Mouse (Mus musculus): ENCODE results near the gene Gm16867.
"Not testable (repeated sequence)": the region's sequence is repeated elsewhere in the genome, so short reads cannot be mapped to it uniquely, and the experiment has no call there.

Gene Gm16867

DNA sequence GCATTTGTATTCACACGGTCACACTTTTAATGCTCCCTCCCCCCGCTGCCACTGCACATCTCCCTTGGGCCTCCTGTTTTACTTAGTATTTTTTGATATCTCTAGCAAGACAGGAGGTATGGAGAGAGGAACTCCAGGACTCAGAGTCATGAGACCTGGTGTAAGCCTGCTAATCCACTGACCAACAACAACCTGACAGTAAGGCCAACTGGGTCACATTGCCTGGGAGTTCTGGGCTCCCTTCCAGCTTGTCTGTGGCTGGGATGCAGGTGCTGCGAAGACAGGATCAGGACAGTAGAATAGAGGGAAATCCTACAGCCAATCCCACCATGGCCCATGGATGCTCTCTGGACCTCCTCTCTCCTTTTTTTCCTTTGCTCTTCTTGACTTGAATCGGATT, 38.7 kb downstream of the Gm16867 start:
- DNase-seq: not testable (repeated sequence)

DNA sequence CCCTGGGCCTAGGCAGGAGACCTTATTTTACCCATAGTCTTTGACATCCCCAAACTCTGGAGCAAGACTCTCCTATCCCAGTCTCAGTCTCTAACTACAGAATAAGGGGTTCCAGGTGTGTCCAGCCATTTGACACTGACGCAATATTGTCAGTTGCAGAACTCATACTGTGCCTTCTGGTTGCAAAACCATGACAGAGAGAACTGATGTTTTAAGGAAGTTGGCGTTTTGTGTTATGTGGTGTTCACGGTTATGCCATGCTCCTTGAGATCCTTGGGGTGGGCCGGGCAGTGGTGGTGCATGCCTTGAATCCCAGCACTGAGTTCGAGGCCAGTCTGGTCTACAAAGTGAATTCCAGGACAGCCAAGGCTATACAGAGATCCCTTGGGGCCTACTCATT, 45.5 kb downstream of the Gm16867 start:
- not testable (repeated sequence) for DNase-seq

DNA sequence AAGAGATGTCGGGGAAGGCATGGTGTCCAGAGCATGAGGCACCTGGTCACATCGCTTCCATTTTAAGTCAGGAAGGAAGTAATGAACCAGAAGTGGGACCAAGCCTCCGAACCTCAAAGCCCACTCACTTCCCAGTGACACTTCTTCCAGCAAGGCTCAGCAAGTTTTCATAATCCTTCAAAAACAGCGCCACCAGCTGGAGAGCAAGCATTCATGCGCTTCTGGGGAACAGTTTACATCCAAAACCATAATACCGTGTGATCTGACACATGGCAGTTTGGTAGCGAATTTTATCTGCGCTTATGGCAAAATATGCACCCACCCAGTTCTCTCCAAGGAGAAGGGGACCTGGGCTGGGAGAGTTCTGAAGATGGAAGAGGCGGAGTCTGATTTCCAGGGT, 48.5 kb downstream of the Gm16867 start:
- DNase-seq: not testable (repeated sequence)

DNA sequence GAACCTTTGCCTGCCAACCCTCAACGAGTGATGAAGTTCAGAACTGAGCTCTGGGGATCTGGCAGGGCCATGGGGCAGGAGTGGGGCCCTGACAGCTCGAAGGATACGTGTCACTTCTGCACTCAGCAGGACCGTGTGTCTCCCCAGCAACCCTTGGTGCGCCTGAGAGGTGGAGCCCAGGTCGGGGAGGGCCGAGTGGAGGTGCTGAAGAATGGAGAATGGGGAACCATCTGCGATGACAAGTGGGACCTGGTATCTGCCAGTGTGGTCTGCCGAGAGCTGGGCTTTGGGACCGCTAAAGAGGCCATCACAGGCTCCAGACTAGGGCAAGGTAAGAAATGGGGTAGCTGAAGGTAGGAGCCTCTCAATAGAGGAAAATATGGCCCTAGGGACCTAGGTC, 54.3 kb downstream of the Gm16867 start:
- not testable (repeated sequence) for DNase-seq

- not testable (repeated sequence) for DNase-seq
These were observed 56.2 kb downstream of the Gm16867 start for GRCm38 (mm10) chr14:69447006-69447405.

DNA sequence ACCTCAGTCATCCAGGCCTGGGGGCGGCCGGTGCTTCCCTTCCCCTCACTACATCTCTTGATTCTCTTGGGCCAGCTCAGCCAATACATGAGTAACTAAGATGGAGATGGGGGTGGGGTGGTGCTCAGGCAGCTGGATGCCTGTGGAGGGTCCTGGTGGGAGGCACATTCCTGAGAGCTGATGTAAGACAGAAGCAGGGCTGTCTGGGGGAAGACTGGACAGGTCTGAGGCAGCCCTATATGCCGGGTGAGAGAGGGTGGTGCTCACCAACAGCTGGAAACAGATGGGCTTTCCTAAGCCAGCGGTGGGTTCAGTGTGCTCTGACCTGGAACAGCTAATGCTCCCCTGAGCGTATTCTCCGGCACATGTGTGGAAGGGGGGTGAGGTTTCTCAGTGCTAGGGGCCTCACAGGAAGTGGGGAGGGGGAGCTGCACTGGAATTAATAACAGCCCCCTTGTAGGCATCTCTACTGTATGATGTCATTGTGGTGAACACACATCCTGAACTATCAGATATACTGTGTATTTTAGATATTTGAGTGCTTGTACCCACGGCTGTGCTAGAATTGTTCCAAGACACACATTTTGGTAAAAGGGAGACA, 60.0 kb downstream of the Gm16867 start:
- not testable (repeated sequence) for DNase-seq

DNA sequence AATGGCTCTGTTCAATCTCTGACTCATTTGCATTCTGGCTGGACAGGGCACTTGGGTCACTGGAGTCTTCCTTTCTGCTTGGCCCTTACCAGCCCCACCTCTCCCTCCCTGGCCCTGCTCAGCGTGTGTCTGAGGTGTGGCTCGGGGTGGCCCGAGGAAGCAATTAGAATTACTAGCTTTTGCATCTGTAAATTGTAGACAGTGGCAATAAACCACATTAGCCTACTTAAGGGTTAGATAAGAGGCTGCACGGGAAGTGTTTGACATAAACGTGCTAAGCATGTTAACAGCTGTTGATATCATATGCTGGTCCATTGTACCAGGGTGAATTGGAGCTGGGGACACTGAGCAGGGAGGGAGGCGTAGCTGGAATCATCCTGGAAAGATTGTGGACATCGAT, 62.2 kb downstream of the Gm16867 start:
- not testable (repeated sequence) for DNase-seq

DNA sequence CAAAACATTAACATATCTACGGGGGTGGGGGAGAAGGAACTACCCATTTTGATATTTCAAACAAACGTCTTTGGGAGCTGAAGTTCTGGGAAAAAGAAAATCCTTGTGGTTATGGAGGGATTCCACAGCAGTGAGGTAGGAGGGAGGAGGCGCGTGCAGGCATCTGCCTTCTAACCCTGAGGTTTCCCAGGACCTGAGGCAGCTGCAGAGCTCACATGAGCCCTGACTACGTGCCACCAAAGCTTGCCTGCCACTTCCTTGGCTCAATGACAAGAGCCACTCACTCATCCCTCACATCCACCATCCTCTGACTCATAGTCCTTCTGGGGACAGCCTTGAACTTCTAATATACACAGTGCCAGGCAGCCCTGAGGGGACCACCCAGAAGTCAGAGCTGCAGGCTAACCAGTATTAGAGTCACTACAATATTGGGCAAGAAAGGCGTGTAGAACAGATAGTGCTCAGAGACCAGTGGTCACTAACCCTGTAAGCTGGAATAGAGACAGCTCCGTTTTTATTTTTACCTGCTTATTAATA, 64.4 kb downstream of the Gm16867 start:
- DNase-seq: not testable (repeated sequence)

GRCm38 (mm10) chr14:69421003-69421402, 82.2 kb downstream of the Gm16867 start:
- not testable (repeated sequence) for DNase-seq

- DNase-seq: not testable (repeated sequence)
These were observed 85.6 kb downstream of the Gm16867 start for GRCm38 (mm10) chr14:69417545-69417944.
